Mouse (Mus musculus): ENCODE data around the gene Acox3. TPM values are rescaled to one million over a fixed set of nuclear protein-coding genes. Genes with fewer than 3 reads are reported as not detected.

Acox3 gene
- polyA plus RNA-seq, 1 experiment: 63.0 TPM

GRCm38 (mm10) chr5:35653743-35654395 lies 71.0 kb downstream of the Acox3 start:
- H3K36me3 ChIP-seq (ENCODE audit: control insufficient read depth, insufficient read depth, low read length): no peaks in the 10 kb centered on the region

GRCm38 (mm10) chr5:35655753-35656485 lies 73.1 kb downstream of the Acox3 start:
- H3K27me3 ChIP-seq (ENCODE audit: control insufficient read depth, insufficient read depth, low read length): no peaks in the 10 kb centered on the region
- no peak overlapping the region for H3K4me3 ChIP-seq (ENCODE audit: extremely low read depth, insufficient read depth, insufficient read length)
- no peaks in the 10 kb centered on the region for H3K36me3 ChIP-seq (ENCODE audit: control insufficient read depth, insufficient read depth, low read length)
- 64% methylated on average over 10 of the region's 10 CpGs for WGBS
- H3K4me1 ChIP-seq (ENCODE audit: control insufficient read depth, insufficient read depth, insufficient read length): no peaks in the 10 kb centered on the region
- no peak overlapping the region for H3K27ac ChIP-seq (ENCODE audit: insufficient read depth, low read length)
- DNase-seq (ENCODE audit: low read depth in 1 of 2, low spot score in 2 of 2): no peak
- no peak for TF ChIP-seq CTCF (IDR thresholded peaks at IDR 0.05; ENCODE audit: extremely low read depth, insufficient read depth, insufficient read length, insufficient replicate concordance)
- TF ChIP-seq POLR2A (IDR thresholded peaks at IDR 0.05; ENCODE audit: low read depth, low read length): no peak

More at GRCm38 (mm10) chr5:35653743-35654395, 71.0 kb downstream of the Acox3 start:
- Histone ChIP-seq H3K27me3 (ENCODE audit: control insufficient read depth, insufficient read depth, low read length) (no peaks in the 10 kb centered on the region), H3K4me3 (ENCODE audit: extremely low read depth, insufficient read depth, insufficient read length) (no peak overlapping the region), H3K4me1 (ENCODE audit: control insufficient read depth, insufficient read depth, insufficient read length) (no peaks in the 10 kb centered on the region), H3K27ac (ENCODE audit: insufficient read depth, low read length) (no peak overlapping the region)
- 91% methylated on average over 9 of the region's 9 CpGs for WGBS
- DNase-seq (ENCODE audit: low read depth in 1 of 2, low spot score in 2 of 2): no peak
- TF ChIP-seq CTCF (IDR thresholded peaks at IDR 0.05; ENCODE audit: extremely low read depth, insufficient read depth, insufficient read length, insufficient replicate concordance): no peak
- no peak for TF ChIP-seq POLR2A (IDR thresholded peaks at IDR 0.05; ENCODE audit: low read depth, low read length)

GRCm38 (mm10) chr5:35659503-35659902 lies 76.7 kb downstream of the Acox3 start:
- WGBS: 66% methylated on average over 3 of the region's 3 CpGs

DNA sequence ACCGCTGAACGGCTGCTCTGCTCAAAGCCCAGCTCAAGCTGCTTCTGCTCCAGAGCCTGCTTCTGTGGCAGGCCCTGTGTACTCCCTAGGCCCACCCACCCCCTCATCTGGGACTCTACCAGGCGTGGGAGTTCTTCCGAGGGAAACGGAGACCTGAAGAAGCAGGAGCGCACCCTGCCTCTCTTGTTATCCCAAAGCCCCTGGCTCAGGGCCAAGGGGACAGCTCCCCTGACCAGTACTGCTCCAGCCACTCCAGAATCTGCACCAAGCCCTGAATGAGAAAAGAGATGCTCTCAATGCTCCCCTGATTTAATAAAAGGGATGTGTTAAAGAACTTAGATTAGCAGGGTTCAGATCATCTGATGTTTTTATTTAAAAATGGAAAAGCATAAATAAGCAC lies 78.4 kb downstream of the Acox3 start:
- DNase-seq (ENCODE audit: low read depth in 1 of 2, low spot score in 2 of 2): no peak
- H3K36me3 ChIP-seq (ENCODE audit: control insufficient read depth, insufficient read depth, low read length): no peaks in the 10 kb centered on the region
- no peaks in the 10 kb centered on the region for H3K4me1 ChIP-seq (ENCODE audit: control insufficient read depth, insufficient read depth, insufficient read length)
- no peak for TF ChIP-seq POLR2A (IDR thresholded peaks at IDR 0.05; ENCODE audit: low read depth, low read length)
- no peak for TF ChIP-seq CTCF (IDR thresholded peaks at IDR 0.05; ENCODE audit: extremely low read depth, insufficient read depth, insufficient read length, insufficient replicate concordance)
- no peak overlapping the region for H3K4me3 ChIP-seq (ENCODE audit: extremely low read depth, insufficient read depth, insufficient read length)
- no peaks in the 10 kb centered on the region for H3K27me3 ChIP-seq (ENCODE audit: control insufficient read depth, insufficient read depth, low read length)
- 87% methylated on average over 6 of the region's 6 CpGs for WGBS
- no peak overlapping the region for H3K27ac ChIP-seq (ENCODE audit: insufficient read depth, low read length)

More at GRCm38 (mm10) chr5:35659503-35659902, 76.7 kb downstream of the Acox3 start:
- Histone ChIP-seq H3K27ac (ENCODE audit: insufficient read depth, low read length) (no peak overlapping the region), H3K4me1 (ENCODE audit: control insufficient read depth, insufficient read depth, insufficient read length) (no peaks in the 10 kb centered on the region), H3K36me3 (ENCODE audit: control insufficient read depth, insufficient read depth, low read length) (no peaks in the 10 kb centered on the region), H3K4me3 (ENCODE audit: extremely low read depth, insufficient read depth, insufficient read length) (no peak overlapping the region), H3K27me3 (ENCODE audit: control insufficient read depth, insufficient read depth, low read length) (no peaks in the 10 kb centered on the region)
- TF ChIP-seq CTCF (IDR thresholded peaks at IDR 0.05; ENCODE audit: extremely low read depth, insufficient read depth, insufficient read length, insufficient replicate concordance) (no peak), POLR2A (IDR thresholded peaks at IDR 0.05; ENCODE audit: low read depth, low read length) (no peak)
- DNase-seq (ENCODE audit: low read depth in 1 of 2, low spot score in 2 of 2): no peak

DNA sequence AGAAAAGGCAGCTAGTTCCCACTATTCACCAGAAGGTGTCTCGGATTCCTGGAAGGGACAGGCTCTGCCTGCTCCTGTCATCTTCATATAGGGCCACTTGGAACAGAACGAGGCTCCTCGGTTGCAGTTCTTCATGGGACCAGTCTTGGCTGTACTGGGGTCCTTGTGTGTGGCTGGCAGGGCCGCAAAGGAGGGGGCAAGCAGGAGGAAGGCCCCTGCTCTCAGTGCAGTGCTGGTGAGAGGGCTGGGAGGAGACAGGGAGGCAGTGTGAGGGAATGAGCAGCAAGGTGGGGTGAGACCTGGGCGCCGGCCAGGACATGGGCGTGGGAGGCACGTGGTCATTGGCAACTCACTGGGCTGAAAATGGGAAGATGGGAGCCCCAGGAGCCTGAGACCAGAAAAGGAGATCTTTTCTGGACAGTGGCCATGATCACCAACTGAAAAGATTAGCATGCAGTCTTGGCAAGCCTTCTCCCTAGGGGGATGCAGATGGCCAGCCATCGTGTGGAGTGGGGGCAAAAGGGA lies 79.2 kb downstream of the Acox3 start:
- 89% methylated on average over 9 of the region's 9 CpGs for WGBS
- no peak overlapping the region for H3K27ac ChIP-seq (ENCODE audit: insufficient read depth, low read length)
- no peaks in the 10 kb centered on the region for H3K36me3 ChIP-seq (ENCODE audit: control insufficient read depth, insufficient read depth, low read length)
- H3K4me3 ChIP-seq (ENCODE audit: extremely low read depth, insufficient read depth, insufficient read length): no peak overlapping the region
- H3K27me3 ChIP-seq (ENCODE audit: control insufficient read depth, insufficient read depth, low read length): no peaks in the 10 kb centered on the region
- no peaks in the 10 kb centered on the region for H3K4me1 ChIP-seq (ENCODE audit: control insufficient read depth, insufficient read depth, insufficient read length)
- DNase-seq (ENCODE audit: low read depth in 1 of 2, low spot score in 2 of 2): no peak
- no peak for TF ChIP-seq POLR2A (IDR thresholded peaks at IDR 0.05; ENCODE audit: low read depth, low read length)
- TF ChIP-seq CTCF (IDR thresholded peaks at IDR 0.05; ENCODE audit: extremely low read depth, insufficient read depth, insufficient read length, insufficient replicate concordance): no peak

Other genes starting within 250 kb of the Acox3 start
- not detected in 2 replicates for gene Hmx1, start 193.9 kb upstream of the Acox3 start, polyA plus RNA-seq (2012; rRNA removed)
- 1.2 and 1.4 TPM in 2 replicates for gene Cpz, start 57.3 kb upstream of the Acox3 start, polyA plus RNA-seq (2012; rRNA removed)
- gene Trmt44, start 8.0 kb upstream of the Acox3 start, polyA plus RNA-seq (2012; rRNA removed): 4.8 and 5.2 TPM in 2 replicates
- gene Htra3, start 96.7 kb downstream of the Acox3 start, polyA plus RNA-seq (2012; rRNA removed): 20.6 and 22.7 TPM in 2 replicates
- gene Sh3tc1, start 156.9 kb downstream of the Acox3 start, polyA plus RNA-seq (2012; rRNA removed): 10.7 and 12.9 TPM in 2 replicates
- 5.1 and 5.7 TPM in 2 replicates for gene Ablim2, start 174.8 kb downstream of the Acox3 start, polyA plus RNA-seq (2012; rRNA removed)

Measured in spleen, adult 2 months (tissue).